Mouse (Mus musculus) embryonic facial prominence, embryonic 14.5 days (tissue): ENCODE measurements around the gene Rusc1. TPM values are rescaled to one million over a fixed set of nuclear protein-coding genes. Genes with fewer than 3 reads are reported as not detected.
A peak's percentile ranks its signal among the peaks of the same experiment; 100 is the strongest.
"Not testable (repeated sequence)": the region's sequence is repeated elsewhere in the genome, so short reads cannot be mapped to it uniquely, and the experiment has no call there.

Source experiments
- ATAC-seq: fragments of 200-750 bp; cut with Nextera tagmentation; 2 replicates; pipeline ENCODE4 v1.8.0; 2017; ENCODE audit warnings: low read depth, moderate number of reproducible peaks, moderate TSS enrichment
- DNase-seq: peaks from one replicate; pipeline ENCODE4 v3.0.0-alpha.2; 2015; ENCODE audit warnings: low spot score
- H3K27ac ChIP-seq: fragments of 300-500 bp; sonication (generic); replicated peaks from 2 replicates; pipeline ENCODE4 v1.5.1; 2014; ENCODE audit warnings: low read depth, mild to moderate bottlenecking, low read length, moderate library complexity
- H3K27me3 ChIP-seq: fragments of 300-500 bp; sonication (generic); replicated peaks from 2 replicates; pipeline ENCODE4 v1.6.1; 2014; ENCODE audit warnings: low read length; ENCODE audit not compliant: control insufficient read depth, insufficient read depth
- H3K36me3 ChIP-seq: fragments of 300-500 bp; sonication (generic); 2 replicates; pipeline ENCODE4 v1.6.1; 2014; ENCODE audit warnings: low read length, mixed read lengths; ENCODE audit not compliant: control insufficient read depth, insufficient read depth
- H3K4me1 ChIP-seq: fragments of 300-500 bp; sonication (generic); 2 replicates; pipeline ENCODE4 v1.6.1; 2014; ENCODE audit warnings: antibody characterized with exemption, low read length; ENCODE audit not compliant: control insufficient read depth, insufficient read depth
- H3K4me2 ChIP-seq: fragments of 300-500 bp; sonication (generic); 2 replicates; pipeline ENCODE4 v1.6.1; 2014; ENCODE audit warnings: low read depth, mild to moderate bottlenecking, low read length, moderate library complexity, mixed read lengths
- H3K4me3 ChIP-seq: fragments of 300-500 bp; sonication (generic); 2 replicates; pipeline ENCODE4 v1.5.1; 2014; ENCODE audit warnings: low read depth, mild to moderate bottlenecking, low read length
- H3K9ac ChIP-seq: fragments of 300-500 bp; sonication (generic); 2 replicates; pipeline ENCODE4 v1.6.1; 2014; ENCODE audit warnings: low read depth, mild to moderate bottlenecking, low read length, moderate library complexity, mixed read lengths
- H3K9me3 ChIP-seq: fragments of 300-500 bp; sonication (generic); 2 replicates; pipeline ENCODE4 v1.6.1; 2016; ENCODE audit warnings: low read length; ENCODE audit not compliant: control insufficient read depth
- WGBS: fragments of 180-500 bp; shearing (Covaris S2); extraction: QIAGEN DNeasy Blood & Tissue Kit; methylation state at CpG from one replicate; pipeline ENCODE4 v1.1.7; 2014; 5-methylcytosine and 5-hydroxymethylcytosine counted together
- polyA plus RNA-seq: library from polyadenylated mRNA; unstranded; fragments of >200 nt; fragmentation: Nextera tagmentation; extraction: Ambion mirVana; gene quantifications from 2 replicates; pipeline ENCODE4 v1.2.1, GENCODE M21; 2014

Rusc1 gene
- polyA plus RNA-seq, 1 experiment from 2014 or later, result 23.5 TPM

DNA sequence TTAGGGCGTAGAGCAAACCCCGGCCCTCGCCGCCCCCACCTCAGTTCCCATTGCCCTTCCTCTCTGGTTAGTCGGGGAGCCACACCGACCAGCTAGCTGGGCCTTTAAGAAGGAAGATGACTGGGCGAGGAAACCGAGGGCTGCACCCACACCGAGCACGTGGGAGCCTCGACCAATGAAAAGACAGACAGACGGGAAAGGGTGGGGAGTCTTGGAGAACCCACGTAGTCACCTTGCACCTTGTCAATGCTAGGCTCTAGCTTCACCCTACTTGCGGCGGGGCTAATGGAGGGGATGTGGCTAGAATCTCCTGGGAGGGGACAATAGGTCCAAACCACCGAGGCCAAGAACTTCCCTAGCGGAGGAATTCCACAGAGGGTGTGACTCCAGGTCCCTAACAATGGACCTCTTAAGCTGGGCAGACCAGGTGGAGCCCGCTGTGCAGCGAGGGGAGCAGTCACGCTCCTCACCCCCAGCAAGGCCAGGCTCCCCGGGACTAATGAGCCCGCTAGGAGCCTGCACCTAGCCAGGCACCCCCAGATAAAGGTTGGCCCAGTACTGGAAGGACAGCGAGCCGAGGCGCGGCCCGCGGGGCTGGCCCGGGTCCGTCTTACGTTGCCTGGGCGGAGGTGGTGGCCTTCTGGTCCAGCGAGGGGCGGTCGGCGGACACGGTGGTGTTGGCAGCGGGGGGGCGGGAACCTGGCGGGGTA lies 3.1 kb downstream of the Rusc1 start:
- Histone ChIP-seq H3K4me1 (peaks cover 16% of the 10 kb centered on the region), H3K9me3 (no peaks in the 10 kb centered on the region), H3K27ac (peak overlapping the region; percentile 85), H3K4me2 (peak overlapping the region; percentile 100), H3K27me3 (peaks cover 4% of the 10 kb centered on the region; the same call in 1 of the 2 replicates), H3K9ac (peak overlapping the region; percentile 76), H3K36me3 (peaks cover 20% of the 10 kb centered on the region), H3K4me3 (peak overlapping the region; percentile 69)
- WGBS, result 0% methylated on average over 37 of the region's 40 CpGs
- ATAC-seq (peak; percentile 83), DNase-seq (peak; percentile 95)

- Histone ChIP-seq H3K4me1 (peaks cover 16% of the 10 kb centered on the region), H3K9me3 (no peaks in the 10 kb centered on the region), H3K4me2 (peak overlapping the region; percentile 100), H3K27me3 (peaks cover 4% of the 10 kb centered on the region; the same call in 1 of the 2 replicates), H3K4me3 (peak overlapping the region; percentile 69), H3K36me3 (peaks cover 13% of the 10 kb centered on the region; the same call in 1 of the 2 replicates), H3K9ac (peak overlapping the region; percentile 76; the same call in 1 of the 2 replicates), H3K27ac (no peak overlapping the region)
- ATAC-seq (no peak), DNase-seq (no peak)
- 58% methylated on average over 13 of the region's 14 CpGs for WGBS
These were observed 4.1 kb downstream of the Rusc1 start for GRCm38 (mm10) chr3:89088974-89089373.

DNA sequence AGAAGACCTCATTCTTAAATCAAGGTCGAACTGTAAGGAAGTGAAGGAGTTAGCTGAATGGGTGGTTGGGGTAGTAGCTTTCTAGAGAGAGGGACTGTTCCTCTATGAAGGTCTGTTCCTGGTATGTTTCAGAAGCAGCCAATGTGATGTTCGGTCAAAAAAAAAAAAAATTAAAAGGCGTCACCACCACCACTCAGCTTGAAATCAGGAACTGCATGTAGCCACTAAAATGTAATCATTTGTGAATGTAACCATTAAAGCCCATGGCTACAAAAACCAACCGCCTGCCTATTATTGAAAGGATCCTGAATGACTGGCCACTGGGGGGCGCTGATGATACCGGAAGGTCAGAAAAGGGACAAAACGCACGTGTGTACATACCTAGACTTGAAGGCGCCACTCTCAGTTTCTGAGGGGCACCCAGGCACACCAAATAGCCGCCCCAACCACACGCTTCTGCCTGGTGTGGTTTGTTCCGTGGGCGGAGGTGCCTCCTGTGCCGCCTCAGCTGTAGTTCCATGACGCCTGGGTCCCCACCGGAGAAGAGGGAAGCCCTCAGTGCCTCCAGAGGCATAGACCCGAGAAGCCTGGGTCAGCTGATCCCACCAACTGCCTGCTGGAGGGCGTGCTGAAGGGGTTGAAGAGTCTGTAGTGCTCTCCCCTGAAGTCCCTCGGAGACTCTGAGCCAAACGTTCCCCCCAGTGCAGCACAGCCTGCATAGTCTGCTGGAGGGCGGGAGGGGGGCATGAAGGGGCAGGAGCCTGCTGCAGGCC lies 5.6 kb downstream of the Rusc1 start:
- ATAC-seq, result no peak

DNA sequence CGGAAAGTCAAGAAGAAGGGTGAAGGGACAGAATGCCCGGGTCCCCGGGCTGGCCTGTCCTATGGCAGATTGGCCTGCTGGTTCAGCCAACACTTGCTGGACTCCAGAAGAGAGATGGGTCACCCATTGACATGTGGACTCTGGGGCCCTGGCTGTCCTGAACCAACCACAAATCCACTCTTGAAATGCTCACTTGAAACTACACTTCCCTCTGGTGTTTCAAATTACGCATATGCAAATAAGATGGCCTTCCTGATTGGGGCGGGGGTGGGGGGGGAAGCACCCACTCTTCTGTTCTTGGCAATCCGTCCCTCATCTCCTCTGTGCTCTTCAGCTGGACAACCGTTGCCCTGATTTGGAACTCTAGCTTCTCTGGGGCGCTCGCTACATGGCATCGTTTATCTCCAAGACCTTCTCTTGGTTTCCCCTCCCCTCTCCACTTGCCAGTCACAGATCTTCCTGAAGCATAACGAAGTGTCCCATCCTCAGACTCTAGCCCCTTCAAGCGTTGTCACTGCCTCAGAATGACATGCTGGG lies 8.4 kb downstream of the Rusc1 start:
- no peak overlapping the region for H3K4me2 ChIP-seq
- no peaks in the 10 kb centered on the region for H3K9me3 ChIP-seq
- no peak overlapping the region for H3K9ac ChIP-seq
- DNase-seq (no peak), ATAC-seq (no peak)
- peaks cover 34% of the 10 kb centered on the region for H3K36me3 ChIP-seq
- 83% methylated on average over 12 of the region's 12 CpGs for WGBS
- H3K4me3 ChIP-seq, result no peak overlapping the region
- no peak overlapping the region for H3K27ac ChIP-seq
- peaks cover 12% of the 10 kb centered on the region for H3K4me1 ChIP-seq
- no peaks in the 10 kb centered on the region for H3K27me3 ChIP-seq

More for the DNA sequence above, 5.6 kb downstream of the Rusc1 start:
- H3K9ac ChIP-seq, result peak overlapping the region; percentile 6; the same call in 1 of the 2 replicates
- no peak overlapping the region for H3K4me3 ChIP-seq
- H3K27ac ChIP-seq, result no peak overlapping the region
- H3K4me1 ChIP-seq, result peaks cover 16% of the 10 kb centered on the region
- DNase-seq, result peak; percentile 85
- H3K27me3 ChIP-seq, result peaks cover 3% of the 10 kb centered on the region; the same call in 1 of the 2 replicates
- H3K9me3 ChIP-seq, result no peaks in the 10 kb centered on the region
- peaks cover 16% of the 10 kb centered on the region; the same call in 1 of the 2 replicates for H3K36me3 ChIP-seq
- peak overlapping the region; percentile 40; the same call in 1 of the 2 replicates for H3K4me2 ChIP-seq
- 21% methylated on average over 21 of the region's 21 CpGs for WGBS

DNA sequence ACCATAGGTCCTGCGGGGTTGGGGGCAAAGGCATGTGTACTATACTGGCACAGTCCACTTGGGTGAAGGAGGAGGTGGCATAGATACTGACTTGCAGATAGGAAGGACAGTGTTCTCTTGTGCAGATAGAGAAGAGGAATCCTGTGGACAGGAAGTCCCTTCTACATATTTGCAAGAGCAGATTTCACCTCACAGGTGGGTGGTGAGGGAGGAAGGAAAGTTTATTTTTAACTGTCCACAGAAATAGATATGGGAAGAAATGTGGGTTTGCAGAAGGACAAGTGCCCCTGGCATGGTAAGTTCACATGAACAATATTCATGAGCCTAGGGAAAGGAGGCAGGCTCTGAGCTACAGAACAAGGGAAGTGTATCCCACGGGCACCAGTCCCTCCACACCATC lies 9.0 kb downstream of the Rusc1 start:
- peaks cover 40% of the 10 kb centered on the region for H3K36me3 ChIP-seq
- H3K9me3 ChIP-seq, result no peaks in the 10 kb centered on the region
- no peak overlapping the region for H3K27ac ChIP-seq
- no peak for DNase-seq
- no peak overlapping the region for H3K9ac ChIP-seq
- no peaks in the 10 kb centered on the region for H3K27me3 ChIP-seq
- ATAC-seq, result no peak
- H3K4me3 ChIP-seq, result no peak overlapping the region
- WGBS, result 70% methylated on average over 2 of the region's 2 CpGs
- peaks cover 8% of the 10 kb centered on the region for H3K4me1 ChIP-seq
- H3K4me2 ChIP-seq, result no peak overlapping the region

DNA sequence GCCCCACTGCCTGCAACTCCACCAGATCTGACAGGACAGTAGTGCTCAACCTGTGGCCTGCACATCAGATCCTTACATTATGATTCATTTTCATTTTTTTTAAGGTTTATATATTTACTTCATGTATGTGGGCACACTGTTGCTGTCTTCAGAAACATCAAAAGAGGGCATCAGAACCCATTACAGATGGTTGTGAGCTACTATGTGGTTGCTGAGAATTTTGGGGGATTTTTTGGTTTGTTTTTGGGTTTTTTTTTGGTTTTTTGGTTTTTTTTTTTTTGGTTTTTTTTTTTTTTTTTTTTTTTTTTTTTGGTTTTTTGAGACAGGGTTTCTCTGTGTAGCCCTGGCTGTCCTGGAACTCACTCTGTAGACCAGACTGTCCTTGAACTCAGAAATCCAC lies 10.8 kb downstream of the Rusc1 start:
- not testable (repeated sequence) for H3K27me3 ChIP-seq, H3K4me3 ChIP-seq, DNase-seq, H3K9ac ChIP-seq, ATAC-seq, H3K4me2 ChIP-seq, H3K9me3 ChIP-seq, H3K4me1 ChIP-seq, H3K27ac ChIP-seq
- peaks cover 57% of the 10 kb centered on the region for H3K36me3 ChIP-seq

DNA sequence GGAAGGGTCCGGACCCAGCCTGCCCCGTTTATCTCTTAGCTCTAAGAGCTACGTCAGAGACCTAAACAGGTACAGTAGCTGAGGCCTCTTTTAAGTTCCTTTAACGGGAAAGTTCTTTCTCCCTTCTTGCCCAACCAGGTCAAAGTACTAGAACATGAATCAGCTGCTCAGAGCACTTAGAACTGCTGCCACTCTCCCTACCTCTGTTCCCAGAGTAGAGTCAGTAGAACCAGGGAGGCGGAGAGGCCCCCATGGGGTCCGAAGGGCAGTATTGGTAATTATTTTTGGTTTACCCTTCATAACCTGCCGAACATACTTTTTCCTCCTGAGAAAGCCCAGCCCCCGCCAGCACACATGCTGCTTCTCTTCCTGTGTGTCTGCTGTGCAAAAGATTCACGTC lies 15.7 kb downstream of the Rusc1 start:
- no peak overlapping the region for H3K4me2 ChIP-seq
- H3K9me3 ChIP-seq, result no peaks in the 10 kb centered on the region
- no peaks in the 10 kb centered on the region for H3K4me1 ChIP-seq
- no peak overlapping the region for H3K27ac ChIP-seq
- DNase-seq (no peak), ATAC-seq (no peak)
- peaks cover 89% of the 10 kb centered on the region for H3K36me3 ChIP-seq
- no peak overlapping the region for H3K9ac ChIP-seq
- 92% methylated on average over 9 of the region's 9 CpGs for WGBS
- H3K27me3 ChIP-seq, result no peaks in the 10 kb centered on the region
- H3K4me3 ChIP-seq, result no peak overlapping the region

GRCm38 (mm10) chr3:89067265-89067664 lies 25.8 kb downstream of the Rusc1 start:
- H3K4me3 ChIP-seq, result no peak overlapping the region
- no peak for ATAC-seq

More at GRCm38 (mm10) chr3:89067265-89067664, 25.8 kb downstream of the Rusc1 start:
- no peaks in the 10 kb centered on the region for H3K4me1 ChIP-seq
- DNase-seq, result no peak
- H3K9me3 ChIP-seq, result no peaks in the 10 kb centered on the region
- no peak overlapping the region for H3K9ac ChIP-seq
- H3K4me2 ChIP-seq, result no peak overlapping the region
- H3K27me3 ChIP-seq, result no peaks in the 10 kb centered on the region
- no peak overlapping the region for H3K27ac ChIP-seq
- H3K36me3 ChIP-seq, result peaks cover 98% of the 10 kb centered on the region
